Mouse (Mus musculus) kidney, postnatal 36 days (tissue): Measurements from ENCODE around the gene Rbfox1.

Source experiments
- DNase-seq, 2 experiments: peaks; one replicate each; pipeline ENCODE4 v3.0.0; 2021 to 2022; ENCODE audit warnings: mixed read lengths in 2 of 2

Gene Rbfox1

GRCm38 (mm10) chr16:7159827-7160217 lies 1274.7 kb downstream of the Rbfox1 start:
- DNase-seq: no peak

GRCm38 (mm10) chr16:7162168-7162567 lies 1277.0 kb downstream of the Rbfox1 start:
- DNase-seq: no peak

GRCm38 (mm10) chr16:7163688-7164087 lies 1278.5 kb downstream of the Rbfox1 start:
- no peak for DNase-seq

GRCm38 (mm10) chr16:7164153-7164737 lies 1279.1 kb downstream of the Rbfox1 start:
- no peak for DNase-seq

- DNase-seq: no peak
Measured at GRCm38 (mm10) chr16:7175960-7176359, 1290.8 kb downstream of the Rbfox1 start.

- peak in 1 of 2 experiments; percentile 8 for DNase-seq
Measured at GRCm38 (mm10) chr16:7187788-7188187, 1302.6 kb downstream of the Rbfox1 start.

GRCm38 (mm10) chr16:7193535-7193934 lies 1308.4 kb downstream of the Rbfox1 start:
- DNase-seq: no peak

- no peak for DNase-seq
Measured at GRCm38 (mm10) chr16:7197953-7198352, 1312.8 kb downstream of the Rbfox1 start.

- DNase-seq: no peak
Measured at GRCm38 (mm10) chr16:7200239-7200638, 1315.1 kb downstream of the Rbfox1 start.

- peak in 1 of 2 experiments; percentile 11 for DNase-seq
Measured at GRCm38 (mm10) chr16:7201816-7202215, 1316.7 kb downstream of the Rbfox1 start.

- DNase-seq: peak; percentile 37 to 41
Measured at GRCm38 (mm10) chr16:7206116-7206900, 1321.2 kb downstream of the Rbfox1 start.

- DNase-seq: no peak
Measured at GRCm38 (mm10) chr16:7207599-7207998, 1322.4 kb downstream of the Rbfox1 start.

- no peak for DNase-seq
Measured at GRCm38 (mm10) chr16:7212756-7213155, 1327.6 kb downstream of the Rbfox1 start.

GRCm38 (mm10) chr16:7223265-7223664 lies 1338.1 kb downstream of the Rbfox1 start:
- no peak for DNase-seq

GRCm38 (mm10) chr16:7226000-7226399 lies 1340.8 kb downstream of the Rbfox1 start:
- DNase-seq: no peak

GRCm38 (mm10) chr16:7228246-7228645 lies 1343.1 kb downstream of the Rbfox1 start:
- DNase-seq: no peak

GRCm38 (mm10) chr16:7229232-7229631 lies 1344.1 kb downstream of the Rbfox1 start:
- no peak for DNase-seq

GRCm38 (mm10) chr16:7241627-7242026 lies 1356.5 kb downstream of the Rbfox1 start:
- DNase-seq: no peak

- DNase-seq: no peak
Measured at GRCm38 (mm10) chr16:7242501-7242900, 1357.3 kb downstream of the Rbfox1 start.

- no peak for DNase-seq
Measured at GRCm38 (mm10) chr16:7244382-7244781, 1359.2 kb downstream of the Rbfox1 start.

- DNase-seq: no peak
Measured at GRCm38 (mm10) chr16:7251696-7252095, 1366.5 kb downstream of the Rbfox1 start.

- no peak for DNase-seq
Measured at GRCm38 (mm10) chr16:7257366-7257765, 1372.2 kb downstream of the Rbfox1 start.

GRCm38 (mm10) chr16:7263261-7263660 lies 1378.1 kb downstream of the Rbfox1 start:
- DNase-seq: no peak

GRCm38 (mm10) chr16:7265715-7266114 lies 1380.6 kb downstream of the Rbfox1 start:
- no peak for DNase-seq
